Mouse (Mus musculus) gastrocnemius, adult 8-10 months (tissue): ENCODE measurements around the gene Atrnl1. TPM values are rescaled to one million over a fixed set of nuclear protein-coding genes. Genes with fewer than 3 reads are reported as not detected.

Source experiments
- DNase-seq, 2 experiments: peaks; one replicate each; pipeline ENCODE4 v3.0.0; 2022; ENCODE audit warnings: low spot score in 2 of 2
- microRNA-seq: library from miRNA; unstranded; fragments of <30 nt; microRNA quantifications from one replicate; pipeline ENCODE4 v1.2.0, GENCODE M21; 2022
- total RNA-seq, 4 experiments: library from RNA; stranded (reverse); gene quantifications; 2 replicates each; pipeline ENCODE4 v1.2.4; 2022

Atrnl1 gene
- total RNA-seq, 4 experiments from 2014 or later, result 3.8 to 5.8 (median 4.7) TPM

GRCm38 (mm10) chr19:58180773-58181172, 569.9 kb downstream of the Atrnl1 start:
- DNase-seq, result no peak

Small RNAs within 50 kb of the gene (microRNA-seq; reads per million reads assigned to microRNA genes)
- not detected for gene Mir5623

Other genes starting within 250 kb of the Atrnl1 start
- 1 to 10 TPM; 2.6 to 4.7 (median 4.0) TPM for gene Trub1, start 158.1 kb upstream of the Atrnl1 start, total RNA-seq